10 mouse cellular contexts compared by ENCODE assay signal in genomic region chr3:138704469-138704868, GRCm38 (mm10).
"Had no signal": no experiment of that assay in that cellular context is flagged by ENCODE, and none has a peak within 500 bp of the region (broad histone marks: within the 10 kb centered on the region; RNA-seq: fewer than 3 reads in every experiment).

No protein-coding gene starts in this region.

- DNase-seq: kidney, adult 2 months; kidney, postnatal 25 days; layer of hippocampus, postnatal 36 days; liver, embryonic 13.5 days; lung, adult 2 months; lung, postnatal 14 days; lung, postnatal 4 days; midbrain, embryonic 14.5 days; right cerebral cortex, postnatal 4 days; thymus, postnatal 25 days had no signal
